Mouse (Mus musculus) heart, adult 2 months (tissue): Measurements from ENCODE around the gene Arhgef17.

ENCODE experiments used
- CTCF ChIP-seq: fragments of 200-600 bp; IDR thresholded peaks from 2 replicates; pipeline ENCODE4 v1.8.1; 2022; ENCODE audit warnings: antibody characterized with exemption, mild to moderate bottlenecking, moderate library complexity
- POLR2A ChIP-seq: fragments of 200-500 bp; IDR thresholded peaks from 2 replicates; pipeline ENCODE4 v1.6.1; 2011; ENCODE audit warnings: mild to moderate bottlenecking, low read depth, low read length, control low read depth; ENCODE audit not compliant: insufficient read depth

DNA sequence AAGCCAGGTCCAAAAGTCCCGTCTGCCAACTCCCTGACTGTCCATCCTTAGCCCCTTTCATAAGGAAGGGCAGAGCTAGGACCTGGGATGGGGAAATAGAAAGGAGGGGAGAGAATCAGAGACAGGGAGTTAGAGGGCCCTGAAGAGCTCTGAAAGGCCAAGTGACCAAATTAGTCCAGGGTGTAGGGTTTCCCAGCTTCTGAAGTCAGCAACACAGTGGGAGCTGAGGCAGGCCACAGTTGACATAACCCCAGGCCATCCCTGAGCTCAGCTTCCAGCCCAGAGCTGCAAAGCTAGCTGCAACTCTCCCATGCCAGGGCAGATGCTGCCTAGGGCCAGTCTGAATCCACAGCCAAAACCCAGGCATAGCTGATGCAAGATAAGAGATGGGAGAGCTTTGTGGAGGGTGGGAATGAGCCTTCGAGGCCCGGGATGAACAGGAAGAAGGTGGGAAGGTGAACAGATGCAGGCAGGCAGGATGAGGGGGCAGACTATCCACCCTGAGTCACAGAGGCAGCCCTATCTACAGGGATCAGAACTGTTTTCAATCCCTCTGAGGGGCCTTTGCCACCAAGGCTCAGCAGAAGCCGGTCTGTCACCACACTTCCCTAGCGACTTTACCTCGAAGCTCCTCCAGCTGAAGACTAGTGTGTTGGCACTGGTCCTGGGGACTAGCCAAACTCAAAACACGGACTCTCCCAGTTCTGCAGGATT is 4.5 kb downstream of the Arhgef17 start:
- TF ChIP-seq CTCF (no peak), POLR2A (no peak)
